Mouse (Mus musculus) NIH3T3 (cell line): ENCODE results near the gene Smc4.
"Not testable (repeated sequence)": the region's sequence is repeated elsewhere in the genome, so short reads cannot be mapped to it uniquely, and the experiment has no call there.

Experiments used
- DNase-seq: peaks from one replicate; pipeline ENCODE4 v3.0.0-alpha.2; 2012; ENCODE audit warnings: low read depth

The Smc4 gene

DNA sequence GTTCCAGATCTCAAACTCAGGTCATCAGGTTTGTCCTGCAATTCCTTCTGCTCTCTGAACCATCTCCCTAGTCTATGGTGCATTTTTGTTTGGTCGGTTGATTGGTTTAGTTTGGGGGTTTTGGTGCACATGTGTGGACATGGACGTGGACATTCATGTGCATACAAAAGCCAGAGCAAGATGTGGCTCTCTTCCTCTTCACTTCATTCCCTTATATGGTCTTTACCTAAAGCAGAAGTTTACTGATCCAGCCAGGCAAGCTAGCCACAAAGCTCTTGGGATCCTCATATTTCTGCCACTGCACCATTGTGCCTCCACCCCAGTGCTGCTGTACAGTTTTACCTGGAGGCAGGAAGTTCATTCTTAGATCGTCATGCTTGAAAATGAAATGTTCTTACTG, 12.6 kb downstream of the Smc4 start:
- no peak for DNase-seq

DNA sequence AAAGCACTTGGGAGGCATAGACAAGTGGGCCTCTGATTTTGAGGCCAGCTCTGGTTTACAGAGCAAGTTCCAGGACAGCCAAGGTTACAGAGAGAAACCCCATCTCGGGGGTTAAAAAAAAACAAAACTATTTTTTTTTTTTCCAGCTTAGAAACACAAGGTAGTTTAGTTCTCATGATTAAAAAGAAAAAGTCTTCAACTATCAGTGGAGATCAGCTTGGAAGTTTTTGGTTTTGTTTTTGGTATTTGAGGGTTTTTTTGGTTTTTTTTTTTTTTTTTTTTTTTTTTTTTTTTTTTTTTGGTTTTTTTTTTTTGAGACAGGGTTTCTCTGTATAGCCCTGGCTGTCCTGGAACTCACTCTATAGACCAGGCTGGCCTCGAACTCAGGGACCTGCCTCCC, 14.1 kb downstream of the Smc4 start:
- DNase-seq: not testable (repeated sequence)

DNA sequence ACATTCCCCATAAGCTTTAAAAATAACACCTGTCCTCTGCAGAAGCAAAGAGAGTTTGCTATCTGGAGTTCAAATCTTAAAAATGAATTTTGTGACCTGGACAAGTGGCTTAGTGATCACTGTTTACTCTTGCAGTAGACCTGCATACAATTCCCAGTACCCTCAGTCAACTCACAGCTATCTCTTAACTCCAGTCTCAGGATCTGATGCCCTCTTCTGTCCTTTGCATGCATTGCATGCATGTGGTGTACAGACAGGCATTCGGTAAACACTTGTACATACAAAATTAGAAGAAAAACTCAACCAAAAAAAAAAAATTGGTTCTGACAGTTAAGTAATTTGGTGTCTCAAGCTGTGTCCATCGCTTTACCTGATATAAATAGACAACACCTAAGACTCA, 15.7 kb downstream of the Smc4 start:
- DNase-seq: peak; percentile 58

DNA sequence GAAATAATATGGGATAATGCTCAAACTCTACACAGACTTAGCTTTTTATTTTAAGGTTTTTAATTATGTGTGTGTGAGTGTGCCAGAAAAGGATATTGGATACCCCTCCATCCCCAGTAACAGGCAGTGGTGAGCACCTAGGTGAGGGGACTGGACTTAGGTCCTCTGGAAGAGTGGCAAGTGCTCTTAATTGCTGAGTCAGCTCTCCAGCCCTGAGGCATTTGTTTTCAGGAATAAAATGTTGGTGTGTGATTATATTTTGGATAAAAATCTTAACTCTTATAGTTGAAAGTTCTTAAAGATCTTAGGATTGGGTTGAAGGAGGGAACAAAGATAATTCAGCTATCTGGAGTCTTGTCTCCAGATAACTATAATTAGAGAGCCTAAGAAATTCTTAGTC, 16.2 kb downstream of the Smc4 start:
- no peak for DNase-seq

DNA sequence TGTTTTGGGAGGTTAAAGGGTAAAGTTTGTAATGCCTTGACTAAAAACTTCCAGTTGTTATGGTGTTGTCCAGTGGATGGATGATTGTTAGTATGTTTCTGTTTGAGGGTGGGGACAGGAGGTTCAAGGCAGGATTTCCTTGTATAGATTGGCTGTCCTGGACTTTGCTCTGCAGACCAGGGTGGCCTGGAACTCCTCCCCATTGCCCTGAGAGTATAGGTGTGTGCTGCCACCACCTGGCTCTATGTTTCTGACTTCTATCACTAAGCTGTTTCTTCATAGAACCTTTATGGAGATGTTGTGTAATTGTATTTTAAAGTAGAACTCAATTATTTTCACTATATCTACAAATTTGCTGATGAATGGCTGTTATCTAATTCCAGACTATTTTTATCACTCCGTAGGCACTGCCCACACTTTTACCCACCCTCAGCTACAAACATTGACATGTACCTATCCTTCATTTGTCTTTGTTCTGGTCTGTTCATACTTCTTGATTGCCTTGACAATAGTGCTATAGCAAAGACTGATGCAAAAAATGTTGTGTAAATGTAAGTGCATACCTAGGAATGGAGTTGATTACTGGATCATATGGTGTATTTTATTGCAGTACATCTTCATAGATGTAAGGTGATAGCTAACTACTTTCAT, 21.7 kb downstream of the Smc4 start:
- no peak for DNase-seq

DNA sequence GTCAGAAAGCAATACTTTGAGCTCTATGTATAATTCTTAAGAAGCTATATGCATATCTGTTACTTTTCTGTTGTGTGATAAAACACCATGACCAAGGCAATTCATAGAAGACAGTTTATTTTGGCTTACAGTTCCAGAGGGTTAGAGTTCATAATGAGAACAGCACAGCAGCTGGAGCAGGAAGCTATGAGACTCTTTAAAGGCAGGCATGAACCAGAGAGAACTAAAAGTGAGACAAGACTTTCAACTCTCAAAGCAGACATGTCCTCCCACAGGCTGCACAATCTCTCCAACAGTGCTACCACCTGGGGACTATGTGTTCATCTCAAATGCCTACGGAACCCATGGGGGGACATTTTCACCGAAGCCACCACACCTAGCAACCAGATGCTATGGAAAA, 35.6 kb downstream of the Smc4 start:
- peak; percentile 42 for DNase-seq

DNA sequence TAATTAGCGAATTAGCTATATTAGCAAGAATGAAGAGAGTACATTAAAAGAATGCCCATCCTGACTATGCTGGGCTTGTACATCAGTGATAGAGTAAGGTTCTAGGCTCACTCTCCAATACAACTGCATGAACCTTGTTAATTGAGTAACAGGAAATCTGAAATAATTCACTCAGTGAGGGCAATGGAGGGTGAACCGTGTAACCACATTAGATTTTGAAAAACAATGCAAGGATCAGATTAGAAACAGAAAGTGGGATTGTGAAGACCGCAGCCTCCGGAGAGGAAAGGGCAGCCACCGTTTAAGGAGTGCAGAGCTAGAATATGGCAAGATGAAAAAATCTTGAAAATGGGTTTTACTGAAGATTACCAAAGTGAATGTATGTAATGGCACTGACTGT, 36.8 kb downstream of the Smc4 start:
- DNase-seq: no peak

DNA sequence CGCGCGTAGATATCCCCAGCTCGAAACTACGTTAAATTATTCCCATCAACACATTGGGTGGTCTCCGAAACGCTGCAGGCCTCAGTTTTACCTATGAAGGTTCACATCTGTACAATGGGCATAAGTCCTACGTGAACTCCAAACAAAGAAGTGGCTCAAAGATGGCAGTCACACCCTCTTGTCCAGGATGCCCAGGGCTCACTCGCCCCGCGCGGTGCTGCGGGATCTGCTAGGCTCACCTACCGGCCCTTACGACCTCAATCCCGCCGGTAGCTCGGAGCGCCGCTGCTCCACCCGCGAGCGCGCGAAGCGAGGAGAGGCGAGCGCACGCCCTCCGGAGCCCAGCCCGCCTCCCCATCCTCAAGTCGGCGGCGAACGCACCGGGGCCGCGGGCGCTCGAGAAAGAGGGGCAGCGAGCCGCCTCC, 39.6 kb downstream of the Smc4 start:
- DNase-seq: no peak

DNA sequence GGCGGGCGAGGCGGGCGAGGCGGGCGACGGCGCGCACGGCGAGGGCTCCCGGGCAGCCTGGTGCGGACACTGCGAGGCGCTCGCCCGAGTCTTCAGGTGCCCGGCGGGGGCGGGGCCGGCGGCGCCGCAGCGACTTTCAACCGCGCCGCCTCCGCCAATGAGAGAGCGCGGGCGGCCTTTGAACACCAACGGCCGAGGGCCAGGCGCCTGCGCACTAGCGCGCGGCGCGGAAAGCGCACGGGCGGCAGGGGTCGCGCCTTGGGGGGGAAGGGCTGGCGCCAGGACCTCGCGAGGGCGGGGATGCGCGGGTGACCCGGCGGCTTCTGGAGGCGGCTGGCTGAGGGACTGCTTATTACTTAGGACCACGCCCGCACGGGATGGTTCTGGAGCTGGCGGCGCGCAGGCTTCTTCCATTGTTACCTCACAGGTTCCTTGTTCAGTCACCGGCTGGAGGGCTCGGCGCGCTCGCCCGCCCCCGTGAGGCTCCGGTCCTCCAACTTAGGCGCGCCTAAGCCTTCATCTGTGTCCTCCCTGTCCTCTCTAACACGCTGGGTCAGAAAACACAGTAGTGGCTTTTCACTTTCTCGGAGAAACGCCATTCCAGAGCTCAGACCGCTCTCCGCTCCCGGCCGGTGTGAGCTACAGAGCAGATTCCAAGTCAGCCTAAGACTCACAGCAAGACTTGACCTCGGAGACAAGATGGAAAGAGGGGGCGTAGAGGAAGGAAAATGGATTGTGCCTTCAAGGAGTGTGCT, 40.3 kb downstream of the Smc4 start, which contains the start of gene Trim59:
Trim59 (minus strand) TSS at position 111 of the 755 bp plus-strand sequence.
- DNase-seq: peak; percentile 97

DNA sequence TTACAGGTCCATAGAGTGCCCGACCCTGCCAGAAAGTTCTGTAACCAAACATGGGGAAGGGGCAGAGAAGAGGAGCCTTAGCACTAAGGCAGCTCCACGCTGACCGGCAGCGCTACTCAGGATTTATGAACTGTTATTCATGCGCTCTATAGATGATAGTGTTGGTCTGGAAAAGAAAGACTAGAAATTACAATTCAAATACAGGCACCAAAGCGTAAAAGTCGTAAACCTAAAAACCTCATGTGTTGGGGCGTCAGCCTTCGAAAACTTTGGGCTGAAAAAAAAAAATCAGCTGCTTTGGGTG, 40.8 kb downstream of the Smc4 start:
- no peak for DNase-seq

DNA sequence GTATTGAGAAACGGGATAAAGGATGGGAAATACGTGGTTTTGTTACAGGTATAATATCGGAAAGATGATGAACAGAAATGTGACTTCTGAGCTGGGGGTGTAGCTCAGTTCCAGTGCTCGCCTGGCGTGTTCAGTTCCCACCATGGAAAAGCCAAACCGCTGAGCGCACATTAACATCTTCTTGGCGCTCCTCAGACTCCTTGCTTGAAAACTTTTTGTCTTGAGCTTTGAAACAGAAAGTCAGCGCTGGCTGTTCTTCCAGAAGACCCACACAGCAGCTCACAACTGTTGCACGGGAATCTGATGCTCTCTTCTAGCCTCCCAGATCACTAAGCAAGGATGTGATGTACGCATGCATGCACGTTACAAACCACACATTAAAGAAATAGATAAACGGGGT, 41.2 kb downstream of the Smc4 start:
- peak; percentile 49 for DNase-seq

DNA sequence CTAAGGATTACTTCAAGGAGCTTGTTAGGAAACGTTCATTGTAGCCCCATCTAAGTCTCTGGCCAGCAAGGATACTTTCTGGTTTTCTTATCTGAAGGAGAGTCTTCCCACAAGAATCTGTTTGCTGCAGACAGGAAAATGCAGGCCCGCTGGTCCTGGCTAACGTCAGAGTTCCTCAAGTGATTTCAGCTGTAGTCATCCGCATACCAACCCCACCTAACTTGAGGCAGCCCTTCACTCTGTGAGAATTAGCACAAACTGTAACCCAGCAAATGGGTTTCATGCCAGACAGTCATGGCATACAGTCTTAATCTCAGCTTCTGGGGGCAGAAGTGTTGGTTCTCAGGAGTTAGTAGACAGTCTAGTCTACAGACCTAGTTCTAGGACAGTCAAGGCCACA, 42.0 kb downstream of the Smc4 start:
- peak; percentile 78 for DNase-seq

DNA sequence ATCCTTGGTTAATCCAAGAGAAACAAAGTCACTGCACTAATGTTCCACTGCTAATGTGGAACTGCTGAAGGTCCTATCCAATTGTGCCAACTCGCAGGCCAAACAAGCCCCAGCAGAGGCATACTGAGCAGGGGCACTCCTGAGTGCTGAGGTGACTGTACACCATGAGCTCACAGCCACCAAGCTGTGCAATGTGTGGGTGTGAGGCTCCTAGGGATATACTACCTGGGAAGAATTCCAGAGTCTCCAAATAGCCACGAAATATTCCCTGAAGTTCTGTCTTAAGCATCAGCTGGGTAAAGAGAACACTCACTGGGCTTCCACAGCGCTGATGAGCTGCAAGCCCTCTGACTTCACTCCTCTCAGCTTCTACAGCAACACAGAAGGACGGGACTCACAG, 43.1 kb downstream of the Smc4 start:
- DNase-seq: no peak

DNA sequence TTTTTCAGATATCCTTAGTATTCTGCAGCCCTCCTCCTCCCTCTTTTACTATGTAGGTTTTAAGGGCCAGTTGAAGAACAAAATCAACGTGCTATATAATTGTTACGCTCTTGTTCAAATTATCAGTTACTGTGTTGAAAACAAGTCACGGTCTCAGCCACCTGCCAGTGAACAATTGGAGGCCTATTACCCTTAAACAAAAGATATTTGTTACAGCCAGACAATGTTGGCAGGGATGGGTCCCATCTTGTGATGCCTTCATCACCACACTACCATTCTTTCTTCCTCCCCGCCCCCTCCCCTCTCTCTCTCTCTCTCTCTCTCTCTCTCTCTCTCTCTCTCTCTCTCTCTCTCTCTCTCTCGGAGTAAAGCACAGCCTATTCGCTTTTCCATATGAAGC, 44.5 kb downstream of the Smc4 start:
- no peak for DNase-seq

DNA sequence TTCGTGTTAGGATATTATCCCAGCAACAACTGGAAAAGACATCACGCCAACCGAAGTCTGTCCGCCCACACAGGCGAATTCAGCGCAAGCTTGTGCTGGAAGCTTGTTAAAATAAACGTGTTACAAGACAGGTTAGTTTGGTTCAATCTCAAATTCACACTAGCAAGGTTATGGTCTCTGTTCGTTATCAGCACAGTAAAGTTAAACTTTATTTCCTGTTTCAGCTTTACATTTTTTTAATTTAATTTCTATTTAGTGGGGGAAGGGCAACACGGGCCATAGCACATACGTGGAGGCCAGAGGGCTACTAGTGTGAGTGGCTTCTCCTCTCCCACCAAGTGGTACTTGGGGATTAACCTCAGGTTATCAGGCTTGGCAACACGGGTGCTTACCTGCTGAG, 47.4 kb downstream of the Smc4 start:
- DNase-seq: no peak

DNA sequence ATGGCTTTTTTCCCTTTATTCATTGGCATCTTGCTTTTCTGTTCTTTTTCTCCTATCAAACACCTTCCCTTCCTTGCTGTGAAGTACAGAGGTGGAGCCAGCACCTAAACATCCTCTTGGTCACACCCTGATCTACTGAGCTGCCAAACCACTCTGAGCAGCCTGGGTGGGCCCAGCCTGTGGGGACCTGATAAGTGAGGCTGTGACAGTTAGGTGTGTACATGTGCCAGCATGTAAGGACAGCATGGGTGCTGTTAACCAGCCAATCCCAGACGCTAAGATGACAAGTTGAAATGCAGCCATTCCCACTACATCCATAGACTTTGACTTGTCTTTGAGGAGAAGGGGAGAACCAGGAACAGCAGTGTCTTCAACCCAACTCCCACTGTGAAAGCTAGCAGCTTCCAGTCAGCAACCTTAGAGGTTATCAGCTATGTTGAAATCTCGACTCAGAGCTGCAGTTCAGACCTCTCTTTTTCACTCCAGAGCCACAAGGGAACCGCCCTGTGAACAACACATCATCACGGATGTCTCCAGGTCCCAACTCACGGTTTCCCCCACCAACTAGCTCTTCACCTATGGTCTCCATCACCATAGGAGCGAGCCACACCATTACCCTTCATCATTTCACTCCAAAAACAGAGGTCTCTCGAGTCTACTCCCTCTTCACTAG, 50.4 kb downstream of the Smc4 start:
- no peak for DNase-seq

DNA sequence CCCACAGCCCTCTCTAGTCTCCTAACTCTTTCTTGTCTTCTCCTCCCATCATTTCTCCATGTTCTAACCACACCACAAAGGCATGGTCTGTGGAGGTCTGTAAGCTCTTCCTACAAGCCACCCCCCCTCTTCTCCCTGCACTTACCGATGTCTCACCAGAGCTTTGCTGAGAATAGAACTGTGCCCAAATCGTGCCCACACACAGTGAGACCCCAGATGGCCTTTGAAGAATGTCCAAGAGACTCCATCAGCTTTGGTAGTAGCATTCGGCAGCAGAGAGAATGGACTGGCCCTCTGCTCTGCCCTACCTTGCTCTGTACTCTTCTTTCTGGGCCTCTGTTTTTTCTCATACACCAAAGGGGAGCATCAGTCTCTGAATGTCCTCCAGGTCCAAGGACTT, 51.3 kb downstream of the Smc4 start:
- DNase-seq: no peak

DNA sequence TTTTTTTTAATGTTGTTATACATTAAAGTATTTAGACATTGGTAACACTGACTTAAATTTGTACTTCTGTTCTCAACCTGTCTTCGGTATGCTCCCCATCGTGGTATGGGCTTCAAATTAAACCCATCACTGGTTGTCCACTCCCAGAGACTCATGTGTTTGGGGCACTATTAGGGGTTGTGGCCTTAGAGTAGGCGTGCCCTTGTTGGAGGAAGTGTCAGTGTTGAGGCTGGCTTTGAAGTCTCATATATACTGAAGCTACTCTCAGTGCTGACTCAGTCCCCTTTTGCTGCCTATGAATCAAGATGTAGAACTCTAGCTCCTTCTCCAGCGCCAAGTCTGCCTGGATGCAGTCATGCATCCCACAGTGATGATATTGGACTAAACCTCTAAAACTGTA, 56.1 kb downstream of the Smc4 start:
- no peak for DNase-seq

DNA sequence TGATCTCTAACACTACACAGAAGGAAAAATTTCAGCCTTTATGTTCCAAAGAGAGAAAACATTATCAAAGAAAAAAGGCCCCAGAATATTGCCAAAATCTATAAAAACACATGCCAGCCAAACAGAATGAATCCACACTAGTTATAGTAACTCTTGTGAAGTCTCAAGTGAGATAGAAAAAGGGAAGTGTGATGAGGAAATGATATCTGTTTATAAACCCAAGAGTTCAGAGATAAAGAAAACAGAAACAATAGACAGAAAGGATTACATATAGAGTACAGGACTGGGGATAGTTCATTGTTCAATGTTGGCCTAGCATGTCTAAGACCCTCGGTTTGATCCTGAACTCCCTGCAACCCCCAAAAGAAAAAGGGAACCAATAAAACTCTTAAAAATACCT, 58.2 kb downstream of the Smc4 start:
- no peak for DNase-seq

DNA sequence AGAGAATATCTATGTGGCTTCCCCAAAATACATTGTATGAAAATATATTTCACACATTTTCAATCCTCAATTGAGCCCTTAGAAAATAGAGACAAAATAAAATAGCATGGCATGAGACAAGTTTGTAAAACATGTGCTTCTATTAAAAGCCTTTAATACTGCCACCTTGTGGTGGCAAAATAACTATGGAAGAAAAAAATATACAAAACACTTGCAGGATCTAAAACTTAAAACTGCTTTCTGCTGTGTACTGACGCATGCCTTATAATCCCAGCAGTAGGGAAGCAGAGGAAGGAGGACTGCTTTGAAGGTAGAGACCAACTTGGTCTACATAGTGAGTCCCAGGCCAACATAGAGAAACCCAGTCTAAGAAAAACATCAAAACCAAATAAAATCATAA, 59.5 kb downstream of the Smc4 start:
- DNase-seq: peak; percentile 80
